Mouse (Mus musculus): Measurements from ENCODE around the gene Gab2.

GRCm38 (mm10) chr7:97172126-97172525 is 90.7 kb downstream of the Gab2 start:
- TF ChIP-seq CTCF (IDR thresholded peaks at IDR 0.05; ENCODE audit: control insufficient read depth, insufficient read depth, low read length), result no peak
- TF ChIP-seq POLR2A (IDR thresholded peaks at IDR 0.05; ENCODE audit: borderline replicate concordance, control insufficient read depth, low read depth, low read length), result no peak

Measured in bone marrow, adult 2 months (tissue).